Mouse (Mus musculus) 416B (cell line): ENCODE measurements around the gene Shroom4.
"Not testable (repeated sequence)": the region's sequence is repeated elsewhere in the genome, so short reads cannot be mapped to it uniquely, and the experiment has no call there.

ENCODE experiments used
- DNase-seq: peaks from one replicate; pipeline ENCODE4 v3.0.0; 2011; ENCODE audit warnings: low read depth

Gene Shroom4

GRCm38 (mm10) chrX:6399626-6400397 lies at the start of gene Shroom4:
Shroom4 (plus strand) TSS chrX:6399854.
- no peak for DNase-seq

GRCm38 (mm10) chrX:6356876-6357275 lies 42.8 kb upstream of the Shroom4 start:
- DNase-seq, result no peak

- DNase-seq, result no peak
Measured at GRCm38 (mm10) chrX:6357503-6358114, 42.0 kb upstream of the Shroom4 start.

- peak; percentile 0 for DNase-seq
Measured at GRCm38 (mm10) chrX:6368822-6369221, 30.8 kb upstream of the Shroom4 start.

GRCm38 (mm10) chrX:6370706-6371105 lies 28.9 kb upstream of the Shroom4 start:
- DNase-seq, result no peak

- DNase-seq, result no peak
Measured at GRCm38 (mm10) chrX:6393861-6394260, 5.8 kb upstream of the Shroom4 start.

- no peak for DNase-seq
Measured at GRCm38 (mm10) chrX:6399193-6399592, 461 bp upstream of the Shroom4 start.

GRCm38 (mm10) chrX:6400398-6401020 lies 855 bp downstream of the Shroom4 start:
- DNase-seq, result no peak

GRCm38 (mm10) chrX:6402921-6403320 lies 3.3 kb downstream of the Shroom4 start:
- no peak for DNase-seq

- DNase-seq, result no peak
Measured at GRCm38 (mm10) chrX:6409114-6409513, 9.5 kb downstream of the Shroom4 start.

- DNase-seq, result no peak
Measured at GRCm38 (mm10) chrX:6415412-6415811, 15.8 kb downstream of the Shroom4 start.

- no peak for DNase-seq
Measured at GRCm38 (mm10) chrX:6415936-6416335, 16.3 kb downstream of the Shroom4 start.

GRCm38 (mm10) chrX:6418140-6418539 lies 18.5 kb downstream of the Shroom4 start:
- DNase-seq, result peak; percentile 3

GRCm38 (mm10) chrX:6435260-6435659 lies 35.6 kb downstream of the Shroom4 start:
- DNase-seq, result no peak

- no peak for DNase-seq
Measured at GRCm38 (mm10) chrX:6446422-6446821, 46.8 kb downstream of the Shroom4 start.

- no peak for DNase-seq
Measured at GRCm38 (mm10) chrX:6448001-6448400, 48.3 kb downstream of the Shroom4 start.

- DNase-seq, result no peak
Measured at GRCm38 (mm10) chrX:6453220-6453619, 53.6 kb downstream of the Shroom4 start.

- DNase-seq, result not testable (repeated sequence)
Measured at GRCm38 (mm10) chrX:6469251-6469650, 69.6 kb downstream of the Shroom4 start.

- DNase-seq, result not testable (repeated sequence)
Measured at GRCm38 (mm10) chrX:6472563-6472962, 72.9 kb downstream of the Shroom4 start.

- DNase-seq, result peak; percentile 5
Measured at GRCm38 (mm10) chrX:6475177-6475576, 75.5 kb downstream of the Shroom4 start.

GRCm38 (mm10) chrX:6482268-6482667 lies 82.6 kb downstream of the Shroom4 start:
- DNase-seq, result no peak

- DNase-seq, result no peak
Measured at GRCm38 (mm10) chrX:6483817-6484216, 84.2 kb downstream of the Shroom4 start.

GRCm38 (mm10) chrX:6490433-6490832 lies 90.8 kb downstream of the Shroom4 start:
- DNase-seq, result no peak
